Mouse (Mus musculus): ENCODE measurements around the gene Sostdc1. TPM values are rescaled to one million over a fixed set of nuclear protein-coding genes. Genes with fewer than 3 reads are reported as not detected.

Gene Sostdc1
- polyA plus RNA-seq (2016; fragmentation: Nextera tagmentation; extraction: Ambion mirVana): 3.2 and 4.3 TPM in 2 replicates

GRCm38 (mm10) chr12:36313916-36314315, at the start of gene Sostdc1:
Gene Sostdc1 (plus strand): TSS chr12:36314139.
- Histone ChIP-seq H3K9ac (no peak within 1 kb of the TSS), H3K27me3 (replicated peaks) (no peaks in the 10 kb centered on the region), H3K9me3 (no peaks in the 10 kb centered on the region), H3K4me3 (no peak within 1 kb of the TSS), H3K4me1 (no peaks in the 10 kb centered on the region), H3K27ac (no peak within 1 kb of the TSS), H3K4me2 (replicated peaks) (peak within 1 kb of the TSS; percentile 35), H3K36me3 (no peaks in the 10 kb centered on the region)
- no peak for ATAC-seq (ENCODE audit: low FRiP score, low read depth)
- 13% methylated on average over 7 of the region's 7 CpGs for WGBS

GRCm38 (mm10) chr12:36267670-36268246, 46.2 kb upstream of the Sostdc1 start:
- Histone ChIP-seq H3K27me3 (replicated peaks) (no peaks in the 10 kb centered on the region), H3K9me3 (no peaks in the 10 kb centered on the region), H3K9ac (no peak overlapping the region), H3K4me3 (no peak overlapping the region), H3K4me1 (no peaks in the 10 kb centered on the region), H3K27ac (no peak overlapping the region), H3K4me2 (replicated peaks) (no peak overlapping the region), H3K36me3 (no peaks in the 10 kb centered on the region)
- ATAC-seq (ENCODE audit: low FRiP score, low read depth): no peak
- 92% methylated on average over 8 of the region's 8 CpGs for WGBS

DNA sequence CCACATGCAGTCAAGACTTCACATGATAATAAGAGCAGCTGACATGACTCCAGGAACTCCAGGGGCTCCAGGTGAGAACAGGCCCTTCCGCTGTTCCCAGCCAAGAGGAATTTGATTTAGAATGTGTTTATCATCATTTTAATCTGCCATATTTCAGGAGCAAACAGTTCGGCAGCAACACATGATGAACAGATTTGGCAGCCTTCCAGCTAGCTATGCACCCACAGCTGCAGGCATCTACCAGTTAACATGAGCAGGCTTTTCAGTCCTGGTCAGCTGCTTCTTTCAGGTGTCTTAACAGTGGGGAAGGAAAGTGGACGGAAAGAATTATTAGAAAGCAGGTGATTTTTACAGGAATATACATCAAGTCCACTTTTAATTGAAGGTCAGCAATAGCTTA, 39.1 kb upstream of the Sostdc1 start:
- Histone ChIP-seq H3K9ac (no peak overlapping the region), H3K27ac (no peak overlapping the region), H3K4me2 (replicated peaks) (no peak overlapping the region), H3K9me3 (no peaks in the 10 kb centered on the region), H3K36me3 (no peaks in the 10 kb centered on the region), H3K4me3 (no peak overlapping the region), H3K27me3 (replicated peaks) (no peaks in the 10 kb centered on the region), H3K4me1 (no peaks in the 10 kb centered on the region)
- no peak for ATAC-seq (ENCODE audit: low FRiP score, low read depth)
- WGBS: 84% methylated on average over 3 of the region's 3 CpGs

DNA sequence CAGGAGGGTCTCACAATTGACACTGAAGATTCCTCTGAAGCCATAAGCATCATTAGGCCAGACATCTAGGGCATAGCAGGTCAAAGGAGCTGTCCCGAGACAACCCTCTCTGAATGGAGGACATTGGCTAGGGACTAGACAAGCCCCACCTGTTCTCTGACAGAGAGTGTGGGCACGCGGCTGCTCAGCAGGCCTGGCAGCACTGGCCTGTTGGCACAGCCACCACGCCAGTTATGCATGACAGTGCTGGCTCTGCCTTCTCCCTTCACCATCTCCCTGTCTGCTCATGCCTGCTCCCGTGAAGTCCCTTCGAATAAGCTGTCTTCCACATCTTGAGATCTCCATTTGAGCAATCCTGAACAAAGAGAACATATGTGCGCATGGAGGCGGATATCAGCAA, 24.3 kb upstream of the Sostdc1 start:
- H3K27ac ChIP-seq: no peak overlapping the region
- no peak overlapping the region for H3K4me3 ChIP-seq
- 94% methylated on average over 8 of the region's 8 CpGs for WGBS
- H3K4me1 ChIP-seq: no peaks in the 10 kb centered on the region
- H3K9me3 ChIP-seq: no peaks in the 10 kb centered on the region
- no peaks in the 10 kb centered on the region for H3K36me3 ChIP-seq
- H3K4me2 ChIP-seq (replicated peaks): no peak overlapping the region
- ATAC-seq (ENCODE audit: low FRiP score, low read depth): no peak
- no peaks in the 10 kb centered on the region for H3K27me3 ChIP-seq (replicated peaks)
- no peak overlapping the region for H3K9ac ChIP-seq

DNA sequence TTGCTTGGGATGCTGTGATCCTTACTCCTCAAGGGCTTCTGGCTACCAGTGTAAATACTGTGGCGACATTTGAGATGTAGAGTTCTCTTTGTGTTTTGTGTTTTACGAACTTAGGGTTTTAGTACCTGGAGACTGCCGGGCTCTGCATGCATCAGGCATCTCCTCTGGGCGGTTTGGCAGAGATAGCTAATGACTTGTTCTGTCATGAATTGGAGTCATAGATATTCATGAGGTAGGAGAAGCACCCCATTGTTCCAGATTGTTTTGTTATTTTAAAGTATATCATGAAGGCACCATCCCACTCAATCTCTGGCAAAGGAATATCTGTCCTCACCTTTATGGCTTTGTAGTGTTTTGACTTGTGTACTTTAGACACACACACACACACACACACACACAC, 23.5 kb upstream of the Sostdc1 start:
- ATAC-seq (ENCODE audit: low FRiP score, low read depth): no peak
- Histone ChIP-seq H3K27ac (no peak overlapping the region), H3K4me2 (replicated peaks) (no peak overlapping the region), H3K9ac (no peak overlapping the region), H3K9me3 (no peaks in the 10 kb centered on the region), H3K4me1 (no peaks in the 10 kb centered on the region), H3K27me3 (replicated peaks) (no peaks in the 10 kb centered on the region), H3K4me3 (no peak overlapping the region), H3K36me3 (no peaks in the 10 kb centered on the region)
- WGBS: 65% methylated on average over 4 of the region's 4 CpGs

- no peaks in the 10 kb centered on the region for H3K4me1 ChIP-seq
- H3K9me3 ChIP-seq: no peaks in the 10 kb centered on the region
- H3K9ac ChIP-seq: no peak overlapping the region
- no peak overlapping the region for H3K4me3 ChIP-seq
- no peak for ATAC-seq (ENCODE audit: low FRiP score, low read depth)
- no peaks in the 10 kb centered on the region for H3K27me3 ChIP-seq (replicated peaks)
- no peak overlapping the region for H3K4me2 ChIP-seq (replicated peaks)
- no peaks in the 10 kb centered on the region for H3K36me3 ChIP-seq
- 84% methylated on average over 6 of the region's 6 CpGs for WGBS
- no peak overlapping the region for H3K27ac ChIP-seq
These were observed 22.6 kb upstream of the Sostdc1 start for GRCm38 (mm10) chr12:36291346-36291745.

DNA sequence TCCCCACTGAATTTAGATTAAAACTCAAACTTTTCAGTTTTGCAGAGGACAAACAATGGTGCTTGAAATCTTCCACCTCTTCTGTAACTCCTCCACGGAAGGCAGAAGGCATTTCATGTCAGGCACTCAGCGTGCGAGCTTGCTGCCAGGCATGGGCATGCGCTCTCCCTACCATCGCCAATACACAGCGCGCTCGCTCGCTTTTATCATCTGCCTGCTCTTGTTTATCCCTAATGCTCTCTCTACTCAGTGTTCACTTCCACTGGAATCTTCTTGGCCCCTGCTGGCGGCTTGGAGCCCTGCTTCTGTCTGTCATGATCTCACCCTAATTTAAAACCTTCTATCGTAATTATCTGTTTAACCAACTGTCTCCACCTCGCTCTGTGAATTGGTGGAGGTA, 11.6 kb upstream of the Sostdc1 start:
- Histone ChIP-seq H3K27ac (no peak overlapping the region), H3K27me3 (replicated peaks) (no peaks in the 10 kb centered on the region), H3K4me2 (replicated peaks) (no peak overlapping the region), H3K4me1 (no peaks in the 10 kb centered on the region), H3K9ac (no peak overlapping the region), H3K36me3 (no peaks in the 10 kb centered on the region), H3K4me3 (no peak overlapping the region), H3K9me3 (no peaks in the 10 kb centered on the region)
- 83% methylated on average over 12 of the region's 12 CpGs for WGBS
- ATAC-seq (ENCODE audit: low FRiP score, low read depth): no peak

DNA sequence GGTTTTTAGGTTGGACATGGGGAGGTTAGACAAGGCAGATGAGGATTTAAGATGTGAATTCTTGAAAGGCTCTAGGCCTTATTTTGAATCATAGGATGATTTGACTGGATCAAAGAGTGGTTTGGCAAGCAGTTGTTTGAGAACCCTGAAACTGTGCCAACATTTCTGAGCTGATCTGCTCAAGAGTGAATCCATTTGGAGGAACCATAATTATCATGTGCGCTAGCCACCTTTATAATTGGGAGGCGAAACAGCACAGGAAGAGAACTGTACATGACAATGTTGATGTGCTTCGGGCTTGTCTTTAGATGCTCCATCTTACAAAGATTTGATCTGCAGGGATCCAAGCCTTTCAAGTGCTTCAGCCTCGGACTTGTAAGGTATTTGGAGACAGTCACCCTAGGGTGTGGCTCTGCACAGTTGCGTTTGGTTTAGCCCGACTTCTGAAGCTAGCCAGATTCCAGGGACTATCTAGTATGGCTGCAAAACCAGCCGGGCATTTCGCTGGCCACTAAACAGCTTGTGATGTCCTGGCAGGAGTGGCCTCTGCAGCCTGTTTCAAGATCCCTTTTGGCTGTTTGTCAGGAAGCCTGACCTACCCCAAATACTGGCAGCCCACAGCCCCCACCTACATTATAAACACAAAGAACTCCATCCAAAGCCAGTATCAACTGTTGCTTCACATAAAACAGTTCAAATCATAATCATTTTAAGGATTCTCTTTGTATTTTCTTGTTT, 10.9 kb upstream of the Sostdc1 start:
- Histone ChIP-seq H3K4me1 (no peaks in the 10 kb centered on the region), H3K36me3 (no peaks in the 10 kb centered on the region), H3K27ac (no peak overlapping the region), H3K27me3 (replicated peaks) (no peaks in the 10 kb centered on the region), H3K9me3 (no peaks in the 10 kb centered on the region), H3K4me3 (no peak overlapping the region), H3K9ac (no peak overlapping the region), H3K4me2 (replicated peaks) (no peak overlapping the region)
- no peak for ATAC-seq (ENCODE audit: low FRiP score, low read depth)
- WGBS: 84% methylated on average over 8 of the region's 8 CpGs

- Histone ChIP-seq H3K4me1 (no peaks in the 10 kb centered on the region), H3K27ac (no peak overlapping the region), H3K9me3 (no peaks in the 10 kb centered on the region), H3K27me3 (replicated peaks) (no peaks in the 10 kb centered on the region), H3K9ac (no peak overlapping the region), H3K36me3 (no peaks in the 10 kb centered on the region), H3K4me2 (replicated peaks) (no peak overlapping the region), H3K4me3 (no peak overlapping the region)
- no peak for ATAC-seq (ENCODE audit: low FRiP score, low read depth)
- WGBS: 87% methylated on average over 6 of the region's 6 CpGs
These were observed 5.1 kb upstream of the Sostdc1 start for GRCm38 (mm10) chr12:36308737-36309420.

DNA sequence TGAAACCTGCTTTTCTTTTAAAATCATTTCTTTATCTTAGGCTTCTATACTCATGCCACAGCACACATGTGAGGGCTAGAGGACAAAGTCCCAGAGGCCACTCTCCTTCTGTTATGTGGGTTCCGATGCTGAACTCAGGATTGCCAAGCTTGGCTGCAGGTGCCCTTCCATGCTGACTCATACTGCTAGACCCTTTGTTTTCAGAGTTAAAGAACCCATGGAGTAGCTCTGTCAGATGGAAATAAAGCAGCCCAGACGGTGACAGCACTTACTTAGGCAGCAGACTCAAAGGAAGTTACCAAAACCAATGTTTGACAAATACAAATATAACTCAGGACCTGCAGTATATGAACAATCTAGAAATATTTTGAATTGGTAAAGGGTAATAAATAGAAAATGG, 924 bp upstream of the Sostdc1 start:
- H3K4me1 ChIP-seq: no peaks in the 10 kb centered on the region
- no peak overlapping the region for H3K4me2 ChIP-seq (replicated peaks)
- 35% methylated on average over 2 of the region's 2 CpGs for WGBS
- H3K27ac ChIP-seq: no peak overlapping the region
- H3K4me3 ChIP-seq: no peak overlapping the region
- no peaks in the 10 kb centered on the region for H3K27me3 ChIP-seq (replicated peaks)
- no peak for ATAC-seq (ENCODE audit: low FRiP score, low read depth)
- H3K9ac ChIP-seq: no peak overlapping the region
- H3K36me3 ChIP-seq: no peaks in the 10 kb centered on the region
- H3K9me3 ChIP-seq: no peaks in the 10 kb centered on the region

DNA sequence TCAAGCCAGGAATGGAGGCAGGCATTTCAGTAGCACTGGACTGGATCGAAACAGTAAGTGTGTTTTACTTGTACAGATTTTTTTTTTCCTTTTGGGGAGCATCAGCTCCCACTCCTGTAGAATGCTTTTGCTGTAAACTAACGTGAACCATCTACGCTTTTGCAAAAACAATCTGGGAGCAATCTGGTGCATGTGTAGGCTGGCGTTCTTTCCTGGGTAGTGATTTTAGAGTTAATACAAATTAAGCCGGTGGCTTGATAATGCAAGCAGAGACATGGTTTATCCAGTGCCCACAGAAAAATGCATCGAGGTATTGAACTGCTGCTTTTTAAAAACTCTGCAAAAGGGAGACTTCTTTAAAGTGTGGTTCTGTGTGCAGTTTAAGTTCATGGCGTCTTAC, 507 bp downstream of the Sostdc1 start:
- 79% methylated on average over 7 of the region's 7 CpGs for WGBS
- no peak overlapping the region for H3K4me3 ChIP-seq

GRCm38 (mm10) chr12:36315527-36315926, 1.6 kb downstream of the Sostdc1 start:
- H3K4me2 ChIP-seq (replicated peaks): no peak overlapping the region
- WGBS: 86% methylated on average over 3 of the region's 3 CpGs

More for the DNA sequence above, 507 bp downstream of the Sostdc1 start:
- Histone ChIP-seq H3K27ac (no peak overlapping the region), H3K27me3 (replicated peaks) (no peaks in the 10 kb centered on the region), H3K4me1 (no peaks in the 10 kb centered on the region), H3K9me3 (no peaks in the 10 kb centered on the region), H3K4me2 (replicated peaks) (peak overlapping the region; percentile 35; the same call in 1 of the 2 replicates), H3K36me3 (no peaks in the 10 kb centered on the region), H3K9ac (no peak overlapping the region)
- no peak for ATAC-seq (ENCODE audit: low FRiP score, low read depth)

More at GRCm38 (mm10) chr12:36315527-36315926, 1.6 kb downstream of the Sostdc1 start:
- Histone ChIP-seq H3K27ac (no peak overlapping the region), H3K27me3 (replicated peaks) (no peaks in the 10 kb centered on the region), H3K4me3 (no peak overlapping the region), H3K9ac (no peak overlapping the region), H3K36me3 (no peaks in the 10 kb centered on the region), H3K9me3 (no peaks in the 10 kb centered on the region), H3K4me1 (no peaks in the 10 kb centered on the region)
- no peak for ATAC-seq (ENCODE audit: low FRiP score, low read depth)
